Mouse (Mus musculus): ENCODE measurements around the gene Olfr1214.
"Not testable (repeated sequence)": the region's sequence is repeated elsewhere in the genome, so short reads cannot be mapped to it uniquely, and the experiment has no call there.

Gene Olfr1214

GRCm38 (mm10) chr2:88992553-88992952 is at the start of gene Olfr1214:
TSS of gene Olfr1214 (minus strand) at chr2:88992653.
- no peak for DNase-seq (ENCODE audit: low spot score)

- no peak for DNase-seq (ENCODE audit: low spot score)
These were observed 39.5 kb upstream of the Olfr1214 start, which contains the start of gene Olfr1217 for GRCm38 (mm10) chr2:89031965-89032364. TSS of gene Olfr1217 (minus strand) at chr2:89032065.

GRCm38 (mm10) chr2:89021436-89021835 is 29.0 kb upstream of the Olfr1214 start:
- not testable (repeated sequence) for DNase-seq (ENCODE audit: low spot score)

GRCm38 (mm10) chr2:89018240-89018639 is 25.8 kb upstream of the Olfr1214 start, which contains the start of gene Olfr1216:
TSS of gene Olfr1216 (minus strand) at chr2:89018340.
- DNase-seq (ENCODE audit: low spot score) = no peak

- DNase-seq (ENCODE audit: low spot score) = no peak
These were observed 14.4 kb upstream of the Olfr1214 start, which contains the start of gene Olfr1215 for GRCm38 (mm10) chr2:89006873-89007272. TSS of gene Olfr1215 (minus strand) at chr2:89006973.

DNA sequence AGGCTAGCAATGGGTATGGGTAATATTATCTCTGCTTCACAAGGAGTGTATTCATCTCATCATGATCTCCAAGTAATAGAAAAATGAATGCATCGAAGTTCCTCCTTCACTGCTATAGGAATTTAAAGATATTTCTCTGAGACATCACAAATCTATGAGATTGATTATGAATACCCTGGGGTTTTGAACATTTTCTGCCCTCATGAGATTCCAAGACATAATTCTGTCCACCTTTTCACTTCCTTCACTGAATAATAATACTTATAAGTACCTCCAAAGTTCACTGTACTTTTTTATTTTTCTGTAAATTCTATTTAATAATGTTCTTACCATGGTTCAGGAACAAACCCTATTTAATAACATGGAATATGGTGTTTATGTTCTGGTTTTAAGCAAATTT is 12.3 kb downstream of the Olfr1214 start, which contains the start of gene Gm13762:
Gene Gm13762, minus strand, starts transcription at position 101 of the 400 bp plus-strand sequence.
- no peak for DNase-seq (ENCODE audit: low spot score)

- DNase-seq (ENCODE audit: low spot score) = no peak
These were observed 38.8 kb downstream of the Olfr1214 start, which contains the start of gene Olfr1212 for GRCm38 (mm10) chr2:88953669-88954068. TSS of gene Olfr1212 (plus strand) at chr2:88953969.

DNA sequence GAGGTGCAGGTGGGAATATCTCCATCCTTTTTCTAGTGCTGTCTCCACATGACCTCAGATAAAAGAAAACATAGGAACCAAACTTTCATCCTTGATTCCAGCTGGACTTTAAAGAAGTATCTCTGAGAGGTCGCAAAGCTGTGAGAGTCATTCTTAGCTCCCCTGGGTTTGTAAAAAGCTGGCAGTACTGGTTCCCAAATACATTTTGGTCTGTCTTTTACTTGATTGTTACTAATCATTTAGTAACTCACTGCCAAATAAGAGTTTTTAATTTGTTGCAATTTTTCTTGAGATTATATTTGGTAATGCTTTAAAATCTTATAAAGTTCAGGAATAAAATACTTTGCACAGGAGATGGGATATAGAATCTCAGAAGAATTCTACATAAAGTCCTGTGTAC is 54.4 kb downstream of the Olfr1214 start, which contains the start of gene Olfr1211:
Gene Olfr1211, minus strand, starts transcription at position 101 of the 400 bp plus-strand sequence.
- DNase-seq (ENCODE audit: low spot score) = no peak

Measured in ovary, adult 18-20 months (tissue).